Mouse (Mus musculus) retina, postnatal 1 day (tissue): ENCODE measurements at regions not wholly inside any gene's neighbourhood (a gene's known extent, or its start where the extent isn't known, plus 50 kb on each side); places are given as distances from the start of the nearest gene placed in this dataset.

Source experiments
- DNase-seq: peaks from one replicate; pipeline ENCODE4 v3.0.0-alpha.2; 2012

GRCm38 (mm10) chr1:176499010-176499650, 224.0 kb upstream of the Pld5 start:
- DNase-seq, result no peak

GRCm38 (mm10) chr1:176468560-176468959, 193.4 kb upstream of the Pld5 start:
- no peak for DNase-seq

DNA sequence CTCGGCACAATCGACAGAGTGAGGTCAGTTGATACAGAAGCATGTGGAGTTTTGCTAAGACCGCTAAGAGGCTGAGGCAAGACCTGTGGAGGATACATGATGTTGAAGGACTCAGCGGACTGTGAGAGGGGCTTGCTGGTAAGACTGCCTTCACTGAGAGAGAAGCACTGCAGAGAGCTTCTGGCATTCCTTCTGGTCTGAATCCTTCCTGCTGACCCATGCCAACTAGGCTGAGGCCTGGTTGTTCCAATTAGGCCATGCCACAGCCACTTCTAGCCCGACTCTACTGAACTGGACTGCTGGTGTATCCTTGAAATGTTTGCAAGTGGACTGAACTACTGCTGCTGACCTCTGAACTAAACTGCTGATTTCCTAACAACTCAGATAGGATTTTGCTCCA, 187.0 kb upstream of the Pld5 start:
- peak; percentile 7 for DNase-seq

- DNase-seq, result no peak
Observed at GRCm38 (mm10) chr1:176446735-176447134, 171.6 kb upstream of the Pld5 start.

DNA sequence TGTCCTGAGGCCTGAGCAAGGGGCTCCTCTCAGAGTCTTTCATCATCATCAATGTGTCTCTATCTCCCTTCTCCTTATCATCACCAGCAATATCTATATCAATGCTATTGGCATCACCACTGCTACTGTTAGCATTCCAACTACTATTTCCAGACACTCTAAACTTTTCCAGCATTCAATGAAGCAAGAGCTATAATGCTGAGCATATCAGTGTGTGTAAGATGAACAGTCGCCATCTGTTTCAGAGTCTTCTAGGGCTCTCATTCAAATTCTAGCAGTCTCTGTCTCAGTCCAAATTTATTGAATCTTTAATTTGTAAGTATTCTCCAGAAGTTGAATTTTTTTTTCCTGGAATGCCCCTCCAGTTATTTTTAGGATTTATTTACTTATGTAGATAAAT, 168.6 kb upstream of the Pld5 start:
- DNase-seq, result no peak

- no peak for DNase-seq
Observed at GRCm38 (mm10) chr1:176440254-176440653, 165.1 kb upstream of the Pld5 start.

GRCm38 (mm10) chr1:176427835-176428234, 152.7 kb upstream of the Pld5 start:
- DNase-seq, result no peak

GRCm38 (mm10) chr1:176427046-176427445, 151.9 kb upstream of the Pld5 start:
- DNase-seq, result no peak

DNA sequence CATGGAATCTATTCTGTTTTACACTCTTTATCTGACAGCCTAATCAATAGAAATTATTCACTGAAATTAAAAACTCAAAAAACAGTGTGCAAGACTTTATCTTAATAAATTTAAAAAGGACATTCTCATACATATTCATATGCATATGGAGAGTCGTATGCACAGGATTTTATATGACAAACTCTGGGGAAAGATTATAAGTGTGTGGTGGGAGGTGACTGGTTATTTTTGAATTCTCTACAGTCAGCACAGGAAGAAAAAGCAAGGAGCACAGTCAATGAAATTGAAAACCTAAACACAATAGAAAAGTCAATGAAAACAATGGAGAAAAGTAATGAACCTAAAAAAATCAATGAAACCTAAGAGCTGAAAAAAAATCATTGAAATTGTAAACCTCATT, 142.1 kb upstream of the Pld5 start:
- DNase-seq, result no peak

DNA sequence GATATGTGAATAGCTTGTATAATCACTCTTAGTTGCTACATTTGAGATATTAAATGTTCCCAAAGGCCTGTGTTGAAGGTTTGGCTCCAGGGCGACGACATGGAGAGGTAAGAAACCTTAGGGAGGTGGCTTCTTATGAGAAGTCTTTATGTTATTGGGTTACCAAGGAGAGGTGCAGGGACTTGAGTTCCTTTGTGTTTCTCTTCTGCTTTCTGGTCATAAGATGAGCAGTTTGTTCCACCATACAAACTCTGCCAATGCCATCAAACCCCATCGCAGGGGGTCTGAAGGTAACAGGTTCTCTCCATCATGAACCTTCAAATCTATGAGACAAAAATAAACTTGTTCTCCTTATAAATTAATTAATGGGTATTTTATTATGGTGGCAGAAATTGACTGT, 129.0 kb upstream of the Pld5 start:
- DNase-seq, result no peak

- DNase-seq, result no peak
Observed at GRCm38 (mm10) chr1:176379645-176380044, 104.5 kb upstream of the Pld5 start.

- DNase-seq, result no peak
Observed at GRCm38 (mm10) chr1:176366900-176367299, 91.8 kb upstream of the Pld5 start.

DNA sequence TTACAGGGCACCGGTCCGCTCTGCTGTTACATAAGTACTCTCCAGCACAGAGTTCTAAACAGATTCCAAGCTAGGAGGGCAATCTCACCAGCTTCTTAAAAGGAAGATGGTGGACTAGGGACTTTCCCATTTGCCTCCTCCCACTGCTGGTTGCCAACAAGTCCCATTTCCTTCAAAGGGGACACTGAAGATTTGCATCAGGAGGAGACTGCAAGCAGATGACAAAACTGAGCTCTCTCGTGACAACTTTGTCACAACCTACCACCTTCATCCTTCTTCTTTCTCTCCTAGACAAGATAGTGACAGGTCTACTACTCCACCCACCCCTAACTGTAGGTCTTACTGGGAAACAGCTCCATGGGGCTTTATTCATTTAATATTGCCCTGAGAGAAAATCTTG, 85.8 kb upstream of the Pld5 start:
- DNase-seq, result no peak

DNA sequence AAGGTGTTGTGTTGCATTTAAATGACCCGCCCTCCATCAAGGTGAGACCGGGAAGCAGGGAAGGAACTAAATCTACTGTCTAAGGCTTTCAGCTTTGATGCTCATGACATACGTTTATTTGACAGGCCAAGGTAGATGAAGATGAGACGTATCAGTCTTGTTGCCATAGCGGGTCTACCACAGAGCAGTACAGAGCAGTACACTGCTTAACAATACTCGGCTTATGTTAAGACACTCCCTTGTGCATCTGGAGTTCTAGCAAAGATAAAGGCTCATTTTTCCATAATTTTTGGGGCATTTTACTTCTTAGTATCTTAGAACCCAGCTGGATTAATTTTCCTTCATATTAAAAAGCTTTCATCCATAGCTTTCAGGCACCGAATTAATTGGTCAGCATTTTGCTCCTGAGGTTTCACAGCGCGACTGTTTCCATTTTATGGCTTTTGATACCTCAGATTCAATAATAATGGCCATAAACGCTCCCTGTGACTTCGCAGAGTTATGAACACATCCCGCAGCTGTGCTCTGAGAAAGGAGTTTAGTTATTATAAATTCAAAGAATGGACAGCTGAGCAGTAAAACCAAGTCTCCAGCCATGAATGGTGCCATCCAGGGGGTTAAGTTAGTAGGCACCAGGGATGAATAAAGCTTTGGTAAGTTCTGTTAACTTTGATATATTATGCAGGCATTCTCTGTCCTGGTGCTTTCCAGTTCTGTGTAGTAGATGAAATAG, 85.0 kb upstream of the Pld5 start:
- DNase-seq, result no peak

- peak; percentile 37 for DNase-seq
Observed at GRCm38 (mm10) chr1:176355342-176355741, 80.2 kb upstream of the Pld5 start.

GRCm38 (mm10) chr1:176354898-176355297, 79.8 kb upstream of the Pld5 start:
- DNase-seq, result no peak

- DNase-seq, result no peak
Observed at GRCm38 (mm10) chr1:176352706-176353105, 77.6 kb upstream of the Pld5 start.

- no peak for DNase-seq
Observed at GRCm38 (mm10) chr1:176349909-176350495, 74.9 kb upstream of the Pld5 start.

GRCm38 (mm10) chr1:176348129-176348528, 73.0 kb upstream of the Pld5 start:
- DNase-seq, result no peak

- no peak for DNase-seq
Observed at GRCm38 (mm10) chr1:176331344-176331743, 56.2 kb upstream of the Pld5 start.
